Mouse (Mus musculus) embryonic facial prominence, embryonic 13.5 days (tissue): ENCODE data around the gene Aldh3b3. TPM values are rescaled to one million over a fixed set of nuclear protein-coding genes. Genes with fewer than 3 reads are reported as not detected.

ENCODE experiments used
- ATAC-seq: fragments of 200-750 bp; cut with Nextera tagmentation; 2 replicates; pipeline ENCODE4 v1.8.0; 2017; ENCODE audit warnings: low read depth; ENCODE audit not compliant: insufficient number of reproducible peaks, insufficient read depth, low FRiP score, low TSS enrichment
- H3K27ac ChIP-seq: fragments of 300-500 bp; sonication (generic); 2 replicates; pipeline ENCODE4 v1.5.1; 2015; ENCODE audit warnings: moderate library complexity, mild to moderate bottlenecking, inconsistent platforms
- H3K27me3 ChIP-seq: fragments of 300-500 bp; sonication (generic); 2 replicates; pipeline ENCODE4 v1.6.1; 2015; ENCODE audit warnings: mild to moderate bottlenecking, inconsistent platforms
- H3K36me3 ChIP-seq: fragments of 300-500 bp; sonication (generic); 2 replicates; pipeline ENCODE4 v1.6.1; 2015; ENCODE audit warnings: mild to moderate bottlenecking, inconsistent platforms
- H3K4me1 ChIP-seq: fragments of 300-500 bp; sonication (generic); 2 replicates; pipeline ENCODE4 v1.6.1; 2015; ENCODE audit warnings: inconsistent platforms
- H3K4me2 ChIP-seq: fragments of 300-500 bp; sonication (generic); 2 replicates; pipeline ENCODE4 v1.6.1; 2015; ENCODE audit warnings: moderate library complexity, mild to moderate bottlenecking, inconsistent platforms
- H3K4me3 ChIP-seq: fragments of 300-500 bp; sonication (generic); 2 replicates; pipeline ENCODE4 v1.5.1; 2015; ENCODE audit warnings: mild to moderate bottlenecking, inconsistent platforms
- H3K9ac ChIP-seq: fragments of 300-500 bp; sonication (generic); 2 replicates; pipeline ENCODE4 v1.6.1; 2015; ENCODE audit warnings: mild to moderate bottlenecking, inconsistent platforms
- H3K9me3 ChIP-seq: fragments of 300-500 bp; sonication (generic); 2 replicates; pipeline ENCODE4 v1.6.1; 2016; ENCODE audit warnings: inconsistent platforms
- WGBS: fragments of 180-500 bp; shearing (Covaris S2); methylation state at CpG from one replicate; pipeline ENCODE4 v1.1.7; 2015; ENCODE audit warnings: mixed read lengths; 5-methylcytosine and 5-hydroxymethylcytosine counted together
- polyA plus RNA-seq: library from polyadenylated mRNA; unstranded; fragments of >200 nt; fragmentation: Nextera tagmentation; extraction: Ambion mirVana; gene quantifications from 2 replicates; pipeline ENCODE4 v1.2.1, GENCODE M21; 2015

Gene Aldh3b3
- polyA plus RNA-seq, 1 experiment from 2014 or later, result 0.24 TPM

- H3K4me2 ChIP-seq, result no peak overlapping the region
- no peak overlapping the region for H3K9ac ChIP-seq
- H3K36me3 ChIP-seq, result no peaks in the 10 kb centered on the region
- H3K9me3 ChIP-seq, result no peaks in the 10 kb centered on the region
- ATAC-seq, result no peak
- no peak overlapping the region for H3K4me3 ChIP-seq
- peak overlapping the region; percentile 51; the same call in 1 of the 2 replicates for H3K27ac ChIP-seq
- H3K4me1 ChIP-seq, result peaks cover 39% of the 10 kb centered on the region
- 57% methylated on average over 6 of the region's 6 CpGs for WGBS
- H3K27me3 ChIP-seq, result no peaks in the 10 kb centered on the region
Measured at GRCm38 (mm10) chr19:3925859-3926258, 32.6 kb upstream of the Aldh3b3 start.

- Histone ChIP-seq H3K36me3 (no peaks in the 10 kb centered on the region), H3K9ac (no peak overlapping the region), H3K4me3 (no peak overlapping the region), H3K4me2 (no peak overlapping the region), H3K4me1 (peaks cover 41% of the 10 kb centered on the region), H3K9me3 (no peaks in the 10 kb centered on the region), H3K27me3 (no peaks in the 10 kb centered on the region), H3K27ac (peak overlapping the region; percentile 51)
- no peak for ATAC-seq
- 54% methylated on average over 3 of the region's 3 CpGs for WGBS
Measured at GRCm38 (mm10) chr19:3926279-3926678, 32.2 kb upstream of the Aldh3b3 start.

- Histone ChIP-seq H3K27me3 (no peaks in the 10 kb centered on the region), H3K9me3 (no peaks in the 10 kb centered on the region), H3K27ac (peak overlapping the region; percentile 51; the same call in 1 of the 2 replicates), H3K36me3 (no peaks in the 10 kb centered on the region), H3K4me2 (no peak overlapping the region), H3K4me1 (peaks cover 41% of the 10 kb centered on the region), H3K4me3 (no peak overlapping the region), H3K9ac (no peak overlapping the region)
- WGBS, result 67% methylated on average over 6 of the region's 6 CpGs
- ATAC-seq, result no peak
Measured at GRCm38 (mm10) chr19:3926685-3927084, 31.8 kb upstream of the Aldh3b3 start.

GRCm38 (mm10) chr19:3927989-3928388, 30.5 kb upstream of the Aldh3b3 start:
- Histone ChIP-seq H3K4me3 (no peak overlapping the region), H3K4me2 (no peak overlapping the region), H3K27me3 (no peaks in the 10 kb centered on the region), H3K9ac (no peak overlapping the region), H3K36me3 (no peaks in the 10 kb centered on the region), H3K4me1 (peaks cover 41% of the 10 kb centered on the region), H3K27ac (no peak overlapping the region), H3K9me3 (no peaks in the 10 kb centered on the region)
- WGBS, result 96% methylated on average over 4 of the region's 4 CpGs
- no peak for ATAC-seq

- ATAC-seq, result no peak
Measured at GRCm38 (mm10) chr19:3928779-3929178, 29.7 kb upstream of the Aldh3b3 start.

GRCm38 (mm10) chr19:3929211-3929941, 29.1 kb upstream of the Aldh3b3 start, which contains the start of gene Aldh3b1:
Gene Aldh3b1 (minus strand): TSS chr19:3929808.
- peak within 1 kb of the TSS; percentile 86 for H3K27ac ChIP-seq
- H3K4me2 ChIP-seq, result peak within 1 kb of the TSS; percentile 14

More at GRCm38 (mm10) chr19:3928779-3929178, 29.7 kb upstream of the Aldh3b3 start:
- H3K27ac ChIP-seq, result peak overlapping the region; percentile 86
- peak overlapping the region; percentile 14; the same call in 1 of the 2 replicates for H3K4me2 ChIP-seq
- H3K4me3 ChIP-seq, result no peak overlapping the region
- H3K9me3 ChIP-seq, result no peaks in the 10 kb centered on the region
- no peak overlapping the region for H3K9ac ChIP-seq
- WGBS, result 67% methylated on average over 4 of the region's 4 CpGs
- H3K36me3 ChIP-seq, result no peaks in the 10 kb centered on the region
- peaks cover 41% of the 10 kb centered on the region for H3K4me1 ChIP-seq
- no peaks in the 10 kb centered on the region for H3K27me3 ChIP-seq

GRCm38 (mm10) chr19:3930262-3931057, 28.0 kb upstream of the Aldh3b3 start:
- Histone ChIP-seq H3K36me3 (no peaks in the 10 kb centered on the region), H3K9me3 (no peaks in the 10 kb centered on the region), H3K4me3 (no peak overlapping the region), H3K4me1 (peaks cover 45% of the 10 kb centered on the region), H3K4me2 (no peak overlapping the region), H3K9ac (0 out of 2 replicates have a peak overlapping the region, but pooled peaks have one; percentile 52), H3K27me3 (no peaks in the 10 kb centered on the region), H3K27ac (peak overlapping the region; percentile 86)
- WGBS, result 69% methylated on average over 21 of the region's 21 CpGs
- no peak for ATAC-seq

More at GRCm38 (mm10) chr19:3929211-3929941, 29.1 kb upstream of the Aldh3b3 start, which contains the start of gene Aldh3b1:
- Histone ChIP-seq H3K4me3 (no peak within 1 kb of the TSS), H3K27me3 (no peaks in the 10 kb centered on the region), H3K9ac (peak within 1 kb of the TSS; percentile 52), H3K4me1 (peaks cover 41% of the 10 kb centered on the region), H3K36me3 (no peaks in the 10 kb centered on the region), H3K9me3 (no peaks in the 10 kb centered on the region)
- ATAC-seq, result no peak; the same call in 1 of the 2 replicates
- 39% methylated on average over 12 of the region's 12 CpGs for WGBS

- no peak for ATAC-seq
- no peak overlapping the region for H3K9ac ChIP-seq
- no peak overlapping the region for H3K4me2 ChIP-seq
- WGBS, result 90% methylated on average over 9 of the region's 9 CpGs
- no peak overlapping the region for H3K4me3 ChIP-seq
- H3K4me1 ChIP-seq, result peaks cover 42% of the 10 kb centered on the region
- H3K9me3 ChIP-seq, result no peaks in the 10 kb centered on the region
- no peak overlapping the region for H3K27ac ChIP-seq
- H3K27me3 ChIP-seq, result no peaks in the 10 kb centered on the region
- no peaks in the 10 kb centered on the region for H3K36me3 ChIP-seq
Measured at GRCm38 (mm10) chr19:3931716-3932115, 26.7 kb upstream of the Aldh3b3 start.

GRCm38 (mm10) chr19:3935032-3935895, 23.2 kb upstream of the Aldh3b3 start, which contains the start of gene Unc93b1:
Gene Unc93b1 (plus strand): TSS chr19:3935186.
- H3K4me1 ChIP-seq, result peaks cover 23% of the 10 kb centered on the region
- H3K4me3 ChIP-seq, result peak within 1 kb of the TSS; percentile 53
- H3K27me3 ChIP-seq, result no peaks in the 10 kb centered on the region
- H3K36me3 ChIP-seq, result no peaks in the 10 kb centered on the region
- peak within 1 kb of the TSS; percentile 90 for H3K4me2 ChIP-seq
- H3K27ac ChIP-seq, result 0 out of 2 replicates have a peak within 1 kb of the TSS, but pooled peaks have one; percentile 13
- H3K9ac ChIP-seq, result peak within 1 kb of the TSS; percentile 72
- 5% methylated on average over 42 of the region's 42 CpGs for WGBS
- no peaks in the 10 kb centered on the region for H3K9me3 ChIP-seq
- peak; percentile 78 for ATAC-seq

GRCm38 (mm10) chr19:3935896-3936850, 22.3 kb upstream of the Aldh3b3 start:
- H3K27ac ChIP-seq, result no peak overlapping the region
- H3K27me3 ChIP-seq, result no peaks in the 10 kb centered on the region
- WGBS, result 6% methylated on average over 22 of the region's 22 CpGs
- no peaks in the 10 kb centered on the region for H3K9me3 ChIP-seq
- H3K4me1 ChIP-seq, result peaks cover 15% of the 10 kb centered on the region
- H3K4me3 ChIP-seq, result peak overlapping the region; percentile 53
- peak overlapping the region; percentile 90 for H3K4me2 ChIP-seq
- ATAC-seq, result no peak
- no peaks in the 10 kb centered on the region for H3K36me3 ChIP-seq
- peak overlapping the region; percentile 72 for H3K9ac ChIP-seq
